Mouse (Mus musculus) stomach, embryonic 14.5 days (tissue): Measurements from ENCODE around the gene Rs1. TPM values are rescaled to one million over a fixed set of nuclear protein-coding genes. Genes with fewer than 3 reads are reported as not detected.
A peak's percentile ranks its signal among the peaks of the same experiment; 100 is the strongest.
"Not testable (repeated sequence)": the region's sequence is repeated elsewhere in the genome, so short reads cannot be mapped to it uniquely, and the experiment has no call there.

Experiments
- ATAC-seq: fragments of 200-750 bp; cut with Nextera tagmentation; 2 replicates; pipeline ENCODE4 v1.8.0; 2017; ENCODE audit warnings: low read depth, moderate TSS enrichment; ENCODE audit not compliant: insufficient number of reproducible peaks, insufficient read depth, low FRiP score
- H3K27ac ChIP-seq: fragments of 300-500 bp; sonication (generic); 2 replicates; pipeline ENCODE4 v1.5.1; 2014; ENCODE audit warnings: mild to moderate bottlenecking, low read length, moderate library complexity, mixed read lengths
- H3K27me3 ChIP-seq: fragments of 300-500 bp; sonication (generic); 2 replicates; pipeline ENCODE4 v1.6.1; 2014; ENCODE audit warnings: low read length, control low read depth, mixed read lengths; ENCODE audit not compliant: control insufficient read depth, insufficient read depth
- H3K36me3 ChIP-seq: fragments of 300-500 bp; sonication (generic); 2 replicates; pipeline ENCODE4 v1.6.1; 2014; ENCODE audit warnings: mild to moderate bottlenecking, control low read depth, low read length, moderate library complexity, mixed read lengths; ENCODE audit not compliant: control insufficient read depth, insufficient read depth
- H3K4me1 ChIP-seq: fragments of 300-500 bp; sonication (generic); 2 replicates; pipeline ENCODE4 v1.6.1; 2014; ENCODE audit warnings: low read length, control low read depth, mixed read lengths; ENCODE audit not compliant: control insufficient read depth, insufficient read depth
- H3K4me2 ChIP-seq: fragments of 300-500 bp; sonication (generic); replicated peaks from 2 replicates; pipeline ENCODE4 v1.6.1; 2014; ENCODE audit warnings: low read depth, low read length, control low read depth
- H3K4me3 ChIP-seq: fragments of 300-500 bp; sonication (generic); 2 replicates; pipeline ENCODE4 v1.5.1; 2014; ENCODE audit warnings: low read depth, low read length, control low read depth
- H3K9ac ChIP-seq: fragments of 300-500 bp; sonication (generic); replicated peaks from 2 replicates; pipeline ENCODE4 v1.6.1; 2014; ENCODE audit warnings: low read depth, mild to moderate bottlenecking, control low read depth, low read length, moderate library complexity, mixed read lengths
- H3K9me3 ChIP-seq: fragments of 300-500 bp; sonication (generic); 2 replicates; pipeline ENCODE4 v1.6.1; 2016; ENCODE audit warnings: low read depth, low read length, control low read depth; ENCODE audit not compliant: control insufficient read depth
- WGBS: fragments of 180-500 bp; shearing (Covaris S2); extraction: QIAGEN DNeasy Blood & Tissue Kit; methylation state at CpG from one replicate; pipeline ENCODE4 v1.1.7; 2014; 5-methylcytosine and 5-hydroxymethylcytosine counted together
- polyA plus RNA-seq: library from polyadenylated mRNA; unstranded; fragments of >200 nt; fragmentation: Nextera tagmentation; extraction: Ambion mirVana; gene quantifications from 2 replicates; pipeline ENCODE4 v1.2.1, GENCODE M21; 2014

The Rs1 gene
- polyA plus RNA-seq = 0.29 TPM in 1 of 2 replicates, not detected in the other

DNA sequence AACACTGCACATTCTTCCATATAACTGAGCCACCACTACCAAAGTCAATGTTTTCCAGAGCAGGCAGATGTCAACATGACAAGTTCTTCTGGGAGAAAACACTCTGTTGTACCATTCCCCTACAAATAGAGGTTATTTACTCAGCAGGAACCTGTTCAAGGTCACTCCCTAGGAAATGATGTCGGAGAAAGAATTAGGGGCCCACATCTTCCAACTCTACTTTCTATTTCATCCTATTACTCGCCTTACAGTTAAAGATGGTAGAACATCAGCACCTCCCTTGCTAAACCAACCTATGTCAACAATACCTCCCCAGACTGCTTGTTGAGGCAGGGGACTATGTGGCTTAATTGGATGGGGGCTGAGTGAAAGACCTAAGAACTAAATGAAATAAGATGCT lies at the start of gene Rs1:
Rs1 (plus strand) TSS at position 301 of the 400 bp plus-strand sequence.
- H3K27me3 ChIP-seq = no peaks in the 10 kb centered on the region
- H3K27ac ChIP-seq = no peak within 1 kb of the TSS
- no peak for ATAC-seq
- peak within 1 kb of the TSS; percentile 38 for H3K4me3 ChIP-seq
- no peaks in the 10 kb centered on the region for H3K4me1 ChIP-seq
- no peaks in the 10 kb centered on the region for H3K36me3 ChIP-seq
- no peak within 1 kb of the TSS for H3K9ac ChIP-seq
- H3K4me2 ChIP-seq = peak within 1 kb of the TSS; percentile 33
- no peaks in the 10 kb centered on the region for H3K9me3 ChIP-seq
- WGBS = 74% methylated on average over 2 of the region's 2 CpGs

DNA sequence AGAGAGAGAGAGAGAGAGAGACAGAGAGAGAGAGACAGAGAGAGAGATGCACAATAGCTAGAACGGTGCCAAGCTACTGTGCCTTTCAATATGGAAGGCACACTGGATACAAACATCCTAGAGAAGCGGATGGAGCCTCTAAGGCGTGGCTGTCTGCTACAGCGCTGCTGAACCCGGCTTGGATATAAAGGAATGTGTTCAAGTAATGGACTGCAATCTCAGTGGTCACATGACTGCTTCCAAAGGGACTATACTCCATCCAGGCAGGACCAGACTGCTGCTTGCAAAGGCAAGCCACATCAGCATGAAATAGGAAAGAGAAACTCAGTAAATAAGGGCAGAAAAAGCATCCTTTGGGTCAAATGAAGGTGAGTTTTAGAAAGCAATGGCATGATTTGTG lies 32.2 kb upstream of the Rs1 start, which contains the start of gene Ppef1:
Ppef1 (minus strand) TSS at position 116 of the 400 bp plus-strand sequence.
- no peak within 1 kb of the TSS for H3K4me3 ChIP-seq
- no peaks in the 10 kb centered on the region for H3K9me3 ChIP-seq
- no peak for ATAC-seq
- no peak within 1 kb of the TSS for H3K4me2 ChIP-seq
- H3K27me3 ChIP-seq = no peaks in the 10 kb centered on the region
- 62% methylated on average over 5 of the region's 5 CpGs for WGBS
- no peak within 1 kb of the TSS for H3K27ac ChIP-seq
- no peaks in the 10 kb centered on the region for H3K4me1 ChIP-seq
- no peak within 1 kb of the TSS for H3K9ac ChIP-seq
- H3K36me3 ChIP-seq = no peaks in the 10 kb centered on the region

DNA sequence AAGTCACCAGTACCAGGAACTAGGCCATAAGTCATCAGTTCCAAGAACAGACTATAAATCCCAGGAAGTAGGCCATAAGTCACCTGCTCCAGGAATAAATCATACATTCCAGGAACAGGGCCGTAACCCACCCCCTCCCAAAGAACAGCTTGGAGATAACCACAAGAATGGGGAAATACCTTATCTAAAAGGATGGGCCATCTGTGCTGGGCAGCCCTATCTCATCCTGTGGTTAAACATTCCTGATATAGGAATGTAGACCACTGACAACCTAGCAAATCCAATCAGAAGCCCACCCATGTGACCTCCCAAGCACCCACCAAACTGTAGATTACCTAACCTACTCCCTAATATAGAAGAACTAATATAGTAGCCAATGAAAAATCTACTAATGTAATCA lies 22.4 kb upstream of the Rs1 start:
- no peaks in the 10 kb centered on the region for H3K27me3 ChIP-seq
- no peak overlapping the region for H3K27ac ChIP-seq
- no peaks in the 10 kb centered on the region for H3K36me3 ChIP-seq
- WGBS = 71% methylated on average over 1 of the region's 1 CpGs
- H3K4me3 ChIP-seq = no peak overlapping the region
- ATAC-seq = no peak
- H3K4me2 ChIP-seq = no peak overlapping the region
- no peaks in the 10 kb centered on the region for H3K4me1 ChIP-seq
- H3K9me3 ChIP-seq = no peaks in the 10 kb centered on the region
- no peak overlapping the region for H3K9ac ChIP-seq

DNA sequence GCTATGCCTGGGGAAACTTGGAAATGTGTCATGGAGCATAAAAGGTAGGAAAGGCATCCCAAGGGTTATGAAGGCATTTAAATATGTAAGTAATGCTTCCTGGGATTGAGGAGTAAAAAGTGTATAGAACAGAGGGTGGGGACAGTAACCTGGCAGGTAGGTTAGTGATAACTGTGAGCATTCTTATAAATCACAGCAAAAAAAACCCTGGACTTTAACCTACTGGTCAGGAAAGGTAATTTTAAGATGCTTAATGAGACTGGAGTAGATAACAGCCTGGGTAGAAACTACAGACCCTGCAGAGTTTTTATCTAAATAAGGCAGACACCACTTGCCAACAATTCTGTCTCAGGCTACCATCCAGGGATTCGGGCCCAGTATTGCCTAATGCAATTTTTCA lies 19.2 kb upstream of the Rs1 start:
- H3K4me3 ChIP-seq = no peak overlapping the region

DNA sequence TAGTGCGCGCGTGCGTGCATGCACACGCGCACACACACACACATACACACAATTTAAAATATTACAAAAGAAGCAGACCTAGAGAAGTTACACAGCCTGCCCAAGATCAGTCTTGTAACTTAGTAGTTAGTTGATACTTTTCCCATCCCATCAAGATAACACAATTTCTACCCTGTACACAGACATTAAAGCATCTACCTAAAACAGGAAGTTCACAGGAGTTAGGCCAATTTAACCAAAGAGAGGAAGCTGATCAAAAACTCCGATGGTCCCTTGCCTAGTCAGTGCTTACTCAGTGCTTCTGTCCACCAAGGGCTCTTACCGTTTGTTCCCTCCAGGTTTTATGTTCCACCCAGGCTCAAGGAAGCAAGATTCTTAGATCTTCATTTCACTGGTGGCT lies 17.0 kb upstream of the Rs1 start:
- WGBS = 92% methylated on average over 8 of the region's 8 CpGs
- no peak for ATAC-seq

More for the DNA sequence above, 19.2 kb upstream of the Rs1 start:
- no peak for ATAC-seq
- Histone ChIP-seq H3K9ac (no peak overlapping the region), H3K4me2 (no peak overlapping the region), H3K36me3 (no peaks in the 10 kb centered on the region), H3K4me1 (no peaks in the 10 kb centered on the region), H3K27ac (no peak overlapping the region), H3K9me3 (no peaks in the 10 kb centered on the region), H3K27me3 (no peaks in the 10 kb centered on the region)
- WGBS = 58% methylated on average over 1 of the region's 1 CpGs

DNA sequence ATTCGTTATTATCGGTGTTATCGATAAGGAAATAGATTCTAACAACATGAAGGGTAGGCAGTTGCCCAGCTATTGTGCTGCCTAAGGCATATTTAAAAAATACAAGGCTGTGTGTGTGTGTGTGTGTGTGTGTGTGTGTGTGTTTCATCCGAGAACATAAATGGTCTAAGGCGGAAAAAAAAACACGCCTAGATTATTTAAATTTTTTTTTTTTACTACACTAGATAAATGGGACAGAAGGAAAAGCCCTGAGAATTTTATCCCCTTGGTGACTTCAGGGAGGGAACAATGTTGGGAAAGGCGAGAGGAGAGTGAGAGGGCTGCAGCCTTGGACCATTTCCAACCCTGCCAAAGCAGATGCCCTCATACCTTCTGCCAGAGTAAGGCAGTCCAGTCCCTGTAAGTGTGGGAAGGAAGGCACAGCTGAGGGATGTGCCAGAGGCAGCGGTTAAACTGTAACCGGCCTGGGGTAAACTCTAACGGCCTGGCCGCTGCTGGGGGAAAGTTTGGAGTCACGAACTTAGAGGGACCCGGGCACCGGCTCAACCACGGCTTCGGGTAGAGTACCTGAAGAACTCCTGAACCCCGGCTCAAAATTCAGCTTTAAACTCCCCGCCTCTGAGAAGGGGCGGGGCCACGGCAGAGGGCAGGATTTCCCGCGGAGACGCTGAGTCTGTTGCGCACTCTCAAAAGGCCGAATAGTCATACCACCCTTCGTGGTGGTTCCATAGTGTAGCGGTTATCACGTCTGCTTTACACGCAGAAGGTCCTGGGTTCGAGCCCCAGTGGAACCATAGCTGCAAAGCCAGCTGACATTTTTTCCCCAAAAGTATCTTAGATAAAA lies 2.2 kb upstream of the Rs1 start:
- Histone ChIP-seq H3K9ac (0 out of 2 replicates have a peak overlapping the region, but pooled peaks have one; percentile 14), H3K4me2 (peak overlapping the region; percentile 33)
- 32% methylated on average over 30 of the region's 30 CpGs for WGBS

More for the DNA sequence above, 17.0 kb upstream of the Rs1 start:
- H3K9me3 ChIP-seq = no peaks in the 10 kb centered on the region
- no peaks in the 10 kb centered on the region for H3K27me3 ChIP-seq
- H3K4me3 ChIP-seq = no peak overlapping the region
- H3K9ac ChIP-seq = no peak overlapping the region
- H3K4me2 ChIP-seq = no peak overlapping the region
- no peak overlapping the region for H3K27ac ChIP-seq
- H3K4me1 ChIP-seq = no peaks in the 10 kb centered on the region
- no peaks in the 10 kb centered on the region for H3K36me3 ChIP-seq

DNA sequence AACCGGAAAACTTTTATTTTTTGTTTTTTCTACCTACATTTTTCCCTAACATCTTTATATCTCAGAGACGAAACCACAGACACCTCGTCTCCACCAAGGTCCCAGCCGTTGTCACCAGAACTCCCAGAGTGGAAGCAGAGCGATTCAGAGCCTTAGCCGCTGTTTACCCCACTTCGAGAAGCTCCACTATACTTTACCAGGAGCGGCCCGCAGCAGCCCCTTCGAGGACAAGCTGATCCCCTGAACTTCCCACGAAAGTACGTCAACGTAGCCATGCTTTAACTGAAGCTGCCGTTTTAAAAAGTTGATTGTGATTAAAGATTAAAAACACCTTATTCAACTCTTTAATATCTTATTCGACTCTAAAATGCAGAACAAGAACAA lies 1.6 kb upstream of the Rs1 start:
- Histone ChIP-seq H3K4me3 (peak overlapping the region; percentile 38), H3K36me3 (no peaks in the 10 kb centered on the region), H3K27me3 (no peaks in the 10 kb centered on the region), H3K9ac (no peak overlapping the region), H3K4me2 (peak overlapping the region; percentile 33), H3K27ac (0 out of 2 replicates have a peak overlapping the region, but pooled peaks have one; percentile 10), H3K9me3 (no peaks in the 10 kb centered on the region), H3K4me1 (no peaks in the 10 kb centered on the region)
- peak; percentile 84 for ATAC-seq
- 30% methylated on average over 15 of the region's 15 CpGs for WGBS

More for the DNA sequence above, 2.2 kb upstream of the Rs1 start:
- ATAC-seq = peak; percentile 95
- Histone ChIP-seq H3K9me3 (no peaks in the 10 kb centered on the region), H3K27ac (no peak overlapping the region), H3K4me1 (no peaks in the 10 kb centered on the region), H3K27me3 (no peaks in the 10 kb centered on the region), H3K4me3 (peak overlapping the region; percentile 38), H3K36me3 (no peaks in the 10 kb centered on the region)

DNA sequence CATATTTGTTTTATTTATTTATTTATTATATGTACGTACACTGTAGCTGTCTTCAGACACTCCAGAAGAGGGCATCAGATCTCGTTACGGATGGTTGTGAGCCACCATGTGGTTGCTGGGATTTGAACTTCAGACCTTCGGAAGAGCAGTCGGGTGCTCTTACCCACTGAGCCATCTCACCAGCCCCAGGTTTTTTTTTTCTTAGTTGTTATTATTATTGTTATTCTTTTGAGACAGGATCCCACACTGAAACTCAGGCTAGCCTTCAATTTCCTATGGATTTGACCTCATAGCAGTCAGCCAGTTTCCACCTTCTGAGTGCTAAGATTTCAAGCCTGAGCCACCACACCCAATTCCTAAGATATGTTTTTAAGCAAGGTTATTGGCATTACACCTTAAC lies 1.8 kb downstream of the Rs1 start:
- not testable (repeated sequence) for H3K4me2 ChIP-seq, H3K9me3 ChIP-seq, H3K4me3 ChIP-seq, H3K36me3 ChIP-seq, H3K4me1 ChIP-seq, H3K27me3 ChIP-seq, H3K9ac ChIP-seq, H3K27ac ChIP-seq, ATAC-seq
- 74% methylated on average over 5 of the region's 5 CpGs for WGBS
